Mouse (Mus musculus) brain, embryonic 14.5 days (tissue): ENCODE measurements around the gene Gapvd1.

Experiments used
- CTCF ChIP-seq: fragments of 200-500 bp; IDR thresholded peaks from 2 replicates; pipeline ENCODE4 v1.5.1; 2012; ENCODE audit warnings: inconsistent platforms, mild to moderate bottlenecking, moderate library complexity, borderline replicate concordance; ENCODE audit not compliant: insufficient read depth, insufficient read length; ENCODE audit errors: extremely low read depth
- POLR2A ChIP-seq: fragments of 200-500 bp; IDR thresholded peaks from 2 replicates; pipeline ENCODE4 v1.6.1; 2012; ENCODE audit warnings: mild to moderate bottlenecking, inconsistent platforms, borderline replicate concordance; ENCODE audit not compliant: poor library complexity, insufficient read depth, insufficient read length, severe bottlenecking; ENCODE audit errors: extremely low read depth

- no peak for TF ChIP-seq CTCF
- no peak for TF ChIP-seq POLR2A
Measured at GRCm38 (mm10) chr2:34741390-34742159, 13.5 kb downstream of the Gapvd1 start.
